Mouse (Mus musculus) small intestine, adult 2 months (tissue): ENCODE measurements around the gene Adamtsl5. TPM values are rescaled to one million over a fixed set of nuclear protein-coding genes. Genes with fewer than 3 reads are reported as not detected.

ENCODE experiments used
- H3K27ac ChIP-seq: fragments of 200-500 bp; 2 replicates; pipeline ENCODE4 v1.5.1; 2012; ENCODE audit warnings: low read depth, low read length, control low read depth, inconsistent platforms; ENCODE audit not compliant: insufficient read depth
- H3K27me3 ChIP-seq: fragments of 200-500 bp; 2 replicates; pipeline ENCODE4 v1.6.1; 2012; ENCODE audit warnings: mild to moderate bottlenecking, moderate library complexity, low read length, inconsistent platforms; ENCODE audit not compliant: control insufficient read depth, insufficient read depth
- H3K36me3 ChIP-seq: fragments of 200-500 bp; 2 replicates; pipeline ENCODE4 v1.6.1; 2012; ENCODE audit warnings: mild to moderate bottlenecking, low read length, control low read depth, inconsistent platforms; ENCODE audit not compliant: control insufficient read depth, insufficient read depth
- H3K4me1 ChIP-seq: fragments of 200-500 bp; 2 replicates; pipeline ENCODE4 v1.6.1; 2012; ENCODE audit warnings: low read length, inconsistent platforms, mixed read lengths; ENCODE audit not compliant: control insufficient read depth, insufficient read depth, insufficient read length
- H3K4me3 ChIP-seq: fragments of 200-500 bp; 2 replicates; pipeline ENCODE4 v1.5.1; 2012; ENCODE audit warnings: low read depth, mild to moderate bottlenecking, control low read depth, inconsistent platforms, low read length, moderate library complexity
- CTCF ChIP-seq: fragments of 200-500 bp; IDR thresholded peaks from 2 replicates; pipeline ENCODE4 v1.5.1; 2012; ENCODE audit warnings: low read depth, mild to moderate bottlenecking, control low read depth, inconsistent platforms, low read length, moderate library complexity, mixed read lengths; ENCODE audit not compliant: insufficient replicate concordance, insufficient read length; ENCODE audit errors: extremely low read depth
- POLR2A ChIP-seq: fragments of 200-500 bp; IDR thresholded peaks from 2 replicates; pipeline ENCODE4 v1.6.1; 2012; ENCODE audit warnings: low read depth, mild to moderate bottlenecking, control low read depth, inconsistent platforms, low read length, moderate library complexity
- WGBS: fragments of 180-500 bp; shearing (Covaris S2); methylation state at CpG from one replicate; pipeline ENCODE4 v1.1.7; 2018; 5-methylcytosine and 5-hydroxymethylcytosine counted together
- polyA plus RNA-seq: library from polyadenylated mRNA; depleted of rRNA; stranded (reverse); fragments of >200 nt; gene quantifications from 2 replicates; pipeline ENCODE4 v1.2.3, GENCODE M21; 2012

Adamtsl5 gene
- polyA plus RNA-seq, 1 experiment, result 136 TPM

GRCm38 (mm10) chr10:80389185-80389708 is 41.0 kb upstream of the Adamtsl5 start:
- Histone ChIP-seq H3K4me3 (no peak overlapping the region), H3K36me3 (peaks cover 30% of the 10 kb centered on the region), H3K4me1 (peaks cover 23% of the 10 kb centered on the region), H3K27me3 (no peaks in the 10 kb centered on the region), H3K27ac (no peak overlapping the region)
- TF ChIP-seq POLR2A (no peak), CTCF (no peak)
- 69% methylated on average over 4 of the region's 4 CpGs for WGBS

GRCm38 (mm10) chr10:80388731-80389130 is 40.5 kb upstream of the Adamtsl5 start:
- H3K27ac ChIP-seq, result no peak overlapping the region
- TF ChIP-seq CTCF (no peak), POLR2A (no peak)
- WGBS, result 52% methylated on average over 2 of the region's 2 CpGs
- H3K36me3 ChIP-seq, result peaks cover 25% of the 10 kb centered on the region
- peaks cover 23% of the 10 kb centered on the region for H3K4me1 ChIP-seq
- no peaks in the 10 kb centered on the region for H3K27me3 ChIP-seq
- no peak overlapping the region for H3K4me3 ChIP-seq

GRCm38 (mm10) chr10:80387522-80387959 is 39.3 kb upstream of the Adamtsl5 start, which contains the start of gene Mex3d:
Gene Mex3d, minus strand, starts transcription at chr10:80387659.
- 10% methylated on average over 55 of the region's 61 CpGs for WGBS

GRCm38 (mm10) chr10:80386735-80387471 is 38.7 kb upstream of the Adamtsl5 start:
- peak overlapping the region; percentile 61 for H3K4me3 ChIP-seq
- H3K27ac ChIP-seq, result no peak overlapping the region
- TF ChIP-seq CTCF (no peak), POLR2A (no peak)
- H3K4me1 ChIP-seq, result peaks cover 18% of the 10 kb centered on the region
- WGBS, result 1% methylated on average over 94 of the region's 94 CpGs
- peaks cover 7% of the 10 kb centered on the region; the same call in 1 of the 2 replicates for H3K36me3 ChIP-seq
- no peaks in the 10 kb centered on the region for H3K27me3 ChIP-seq

More at GRCm38 (mm10) chr10:80387522-80387959, 39.3 kb upstream of the Adamtsl5 start, which contains the start of gene Mex3d:
- TF ChIP-seq POLR2A (peak; percentile 55), CTCF (no peak)
- H3K27me3 ChIP-seq, result no peaks in the 10 kb centered on the region
- H3K27ac ChIP-seq, result no peak within 1 kb of the TSS
- H3K4me3 ChIP-seq, result peak within 1 kb of the TSS; percentile 97
- peaks cover 13% of the 10 kb centered on the region for H3K36me3 ChIP-seq
- peaks cover 19% of the 10 kb centered on the region for H3K4me1 ChIP-seq

- no peak overlapping the region for H3K27ac ChIP-seq
Observed at GRCm38 (mm10) chr10:80385811-80386734, 37.9 kb upstream of the Adamtsl5 start.

GRCm38 (mm10) chr10:80385310-80385709 is 37.1 kb upstream of the Adamtsl5 start:
- peaks cover 12% of the 10 kb centered on the region for H3K36me3 ChIP-seq
- 40% methylated on average over 7 of the region's 7 CpGs for WGBS
- H3K4me1 ChIP-seq, result peaks cover 18% of the 10 kb centered on the region
- H3K27me3 ChIP-seq, result no peaks in the 10 kb centered on the region
- TF ChIP-seq CTCF (no peak), POLR2A (no peak)
- no peak overlapping the region for H3K27ac ChIP-seq
- peak overlapping the region; percentile 61; the same call in 1 of the 2 replicates for H3K4me3 ChIP-seq

More at GRCm38 (mm10) chr10:80385811-80386734, 37.9 kb upstream of the Adamtsl5 start:
- TF ChIP-seq POLR2A (no peak), CTCF (no peak)
- H3K4me3 ChIP-seq, result peak overlapping the region; percentile 61
- WGBS, result 6% methylated on average over 34 of the region's 34 CpGs
- H3K4me1 ChIP-seq, result peaks cover 18% of the 10 kb centered on the region
- H3K36me3 ChIP-seq, result peaks cover 9% of the 10 kb centered on the region
- no peaks in the 10 kb centered on the region for H3K27me3 ChIP-seq

- Histone ChIP-seq H3K4me1 (peaks cover 18% of the 10 kb centered on the region), H3K4me3 (no peak overlapping the region), H3K27me3 (no peaks in the 10 kb centered on the region), H3K27ac (no peak overlapping the region), H3K36me3 (peaks cover 12% of the 10 kb centered on the region)
- 85% methylated on average over 7 of the region's 7 CpGs for WGBS
- no peak for TF ChIP-seq POLR2A
- no peak for TF ChIP-seq CTCF
Observed at GRCm38 (mm10) chr10:80384709-80385108, 36.5 kb upstream of the Adamtsl5 start.
